Mouse (Mus musculus): ENCODE measurements around the gene Vmn1r183. TPM values are rescaled to one million over a fixed set of nuclear protein-coding genes. Genes with fewer than 3 reads are reported as not detected.
"Not testable (repeated sequence)": the region's sequence is repeated elsewhere in the genome, so short reads cannot be mapped to it uniquely, and the experiment has no call there.

Vmn1r183 gene
- not detected in 2 replicates for polyA plus RNA-seq (2015; fragmentation: Nextera tagmentation; extraction: Ambion mirVana)

GRCm38 (mm10) chr7:24052660-24053304, at the start of gene Vmn1r183:
Gene Vmn1r183 (plus strand): TSS chr7:24053254.
- H3K27me3 ChIP-seq: no peaks in the 10 kb centered on the region
- H3K36me3 ChIP-seq: no peaks in the 10 kb centered on the region
- no peak within 1 kb of the TSS for H3K4me3 ChIP-seq
- H3K4me2 ChIP-seq: no peak within 1 kb of the TSS
- H3K9me3 ChIP-seq: no peaks in the 10 kb centered on the region
- no peak within 1 kb of the TSS for H3K9ac ChIP-seq
- H3K4me1 ChIP-seq: no peaks in the 10 kb centered on the region
- ATAC-seq (ENCODE audit: borderline replicate concordance, extremely low read depth, low FRiP score, low TSS enrichment): no peak
- H3K27ac ChIP-seq: no peak within 1 kb of the TSS
- 66% methylated on average over 4 of the region's 4 CpGs for WGBS

DNA sequence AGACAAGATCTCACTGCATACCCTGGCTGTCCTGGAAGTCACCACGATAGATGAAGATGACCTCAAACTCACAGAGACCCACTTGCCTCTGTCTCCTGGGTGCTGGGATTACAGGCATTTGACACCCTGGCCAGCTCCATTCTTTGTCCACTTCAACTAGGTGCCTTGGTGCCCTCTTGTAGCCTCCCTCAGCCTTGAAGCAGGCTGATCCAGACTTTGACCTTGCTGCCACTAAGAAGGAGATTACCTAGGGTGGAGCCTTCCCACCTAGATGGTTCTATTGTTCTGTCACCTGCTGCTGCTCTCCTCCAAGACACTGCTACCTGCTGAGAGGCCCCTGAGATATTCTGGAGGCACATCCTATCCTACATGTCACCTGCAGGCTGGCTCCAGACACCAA, 21.4 kb downstream of the Vmn1r183 start:
- H3K9me3 ChIP-seq; H3K4me1 ChIP-seq; H3K9ac ChIP-seq; ATAC-seq (ENCODE audit: borderline replicate concordance, extremely low read depth, low FRiP score, low TSS enrichment); H3K27ac ChIP-seq; H3K4me3 ChIP-seq; H3K36me3 ChIP-seq; H3K4me2 ChIP-seq; H3K27me3 ChIP-seq: not testable (repeated sequence)
- 32% methylated on average over 1 of the region's 1 CpGs for WGBS

GRCm38 (mm10) chr7:24081634-24082431, 28.8 kb downstream of the Vmn1r183 start, which contains the start of gene Zfp180:
Gene Zfp180 (plus strand): TSS chr7:24081924.
- H3K4me1 ChIP-seq: peaks cover 13% of the 10 kb centered on the region
- no peaks in the 10 kb centered on the region for H3K27me3 ChIP-seq
- peak within 1 kb of the TSS; percentile 64 for H3K9ac ChIP-seq
- no peaks in the 10 kb centered on the region for H3K9me3 ChIP-seq
- peak within 1 kb of the TSS; percentile 66 for H3K4me3 ChIP-seq
- peaks cover 9% of the 10 kb centered on the region for H3K36me3 ChIP-seq
- peak within 1 kb of the TSS; percentile 71 for H3K4me2 ChIP-seq
- WGBS: 15% methylated on average over 44 of the region's 44 CpGs
- ATAC-seq (ENCODE audit: borderline replicate concordance, extremely low read depth, low FRiP score, low TSS enrichment): peak; percentile 97
- H3K27ac ChIP-seq: peak within 1 kb of the TSS; percentile 93

- Histone ChIP-seq H3K4me3 (peak overlapping the region; percentile 66), H3K36me3 (peaks cover 17% of the 10 kb centered on the region), H3K4me1 (peaks cover 13% of the 10 kb centered on the region), H3K4me2 (peak overlapping the region; percentile 71), H3K9ac (peak overlapping the region; percentile 64), H3K9me3 (no peaks in the 10 kb centered on the region), H3K27me3 (no peaks in the 10 kb centered on the region), H3K27ac (peak overlapping the region; percentile 93)
- ATAC-seq (ENCODE audit: borderline replicate concordance, extremely low read depth, low FRiP score, low TSS enrichment): 0 out of 2 replicates have a peak, but pooled peaks have one; percentile 10
- WGBS: 42% methylated on average over 15 of the region's 15 CpGs
These were observed 29.6 kb downstream of the Vmn1r183 start for GRCm38 (mm10) chr7:24082457-24083235.

DNA sequence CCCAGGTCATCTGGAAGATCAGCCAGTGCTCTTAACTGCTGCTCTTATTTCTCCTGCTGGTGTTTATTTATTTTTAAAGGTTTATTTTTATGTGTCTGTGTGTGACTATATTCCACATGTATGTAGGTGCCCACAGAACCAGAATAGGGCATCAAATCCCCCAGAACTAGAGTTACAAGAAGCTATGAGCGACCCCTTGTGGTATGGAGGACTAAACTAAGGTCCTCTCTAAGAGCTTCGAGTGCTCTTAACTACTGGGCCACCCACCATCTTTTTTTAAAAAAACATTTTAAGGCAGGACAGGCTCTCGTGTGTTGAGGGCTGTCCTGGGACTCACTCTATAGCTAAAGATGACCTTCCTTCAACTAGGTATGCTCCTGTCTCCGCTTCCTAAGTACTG, 33.8 kb downstream of the Vmn1r183 start:
- Histone ChIP-seq H3K4me3 (no peak overlapping the region), H3K36me3 (peaks cover 31% of the 10 kb centered on the region), H3K9ac (no peak overlapping the region), H3K27me3 (no peaks in the 10 kb centered on the region), H3K4me2 (no peak overlapping the region), H3K9me3 (peaks cover 4% of the 10 kb centered on the region; the same call in 1 of the 2 replicates), H3K27ac (no peak overlapping the region), H3K4me1 (peaks cover 13% of the 10 kb centered on the region)
- no peak for ATAC-seq (ENCODE audit: borderline replicate concordance, extremely low read depth, low FRiP score, low TSS enrichment)
- WGBS: 92% methylated on average over 4 of the region's 4 CpGs

- 95% methylated on average over 12 of the region's 12 CpGs for WGBS
- peaks cover 11% of the 10 kb centered on the region for H3K4me1 ChIP-seq
- H3K4me3 ChIP-seq: no peak overlapping the region
- ATAC-seq (ENCODE audit: borderline replicate concordance, extremely low read depth, low FRiP score, low TSS enrichment): no peak
- no peak overlapping the region for H3K9ac ChIP-seq
- H3K4me2 ChIP-seq: no peak overlapping the region
- no peaks in the 10 kb centered on the region for H3K27me3 ChIP-seq
- peaks cover 34% of the 10 kb centered on the region for H3K36me3 ChIP-seq
- no peak overlapping the region for H3K27ac ChIP-seq
- H3K9me3 ChIP-seq: peaks cover 4% of the 10 kb centered on the region
These were observed 34.6 kb downstream of the Vmn1r183 start for GRCm38 (mm10) chr7:24087485-24088125.

- Histone ChIP-seq H3K4me2 (no peak overlapping the region), H3K9ac (no peak overlapping the region), H3K27ac (no peak overlapping the region), H3K4me3 (no peak overlapping the region), H3K9me3 (peaks cover 64% of the 10 kb centered on the region), H3K27me3 (no peaks in the 10 kb centered on the region), H3K36me3 (peaks cover 100% of the 10 kb centered on the region), H3K4me1 (no peaks in the 10 kb centered on the region)
- ATAC-seq (ENCODE audit: borderline replicate concordance, extremely low read depth, low FRiP score, low TSS enrichment): peak; percentile 36; the same call in 1 of the 2 replicates
- whole genome bisulfite sequencing: 91% methylated on average over 9 of the region's 9 CpGs
These were observed 51.3 kb downstream of the Vmn1r183 start for GRCm38 (mm10) chr7:24104403-24104802.

GRCm38 (mm10) chr7:24105144-24105703, 52.2 kb downstream of the Vmn1r183 start:
- WGBS: 95% methylated on average over 18 of the region's 18 CpGs
- ATAC-seq (ENCODE audit: borderline replicate concordance, extremely low read depth, low FRiP score, low TSS enrichment): no peak
- no peaks in the 10 kb centered on the region for H3K27me3 ChIP-seq

GRCm38 (mm10) chr7:24110839-24111238, 57.8 kb downstream of the Vmn1r183 start:
- H3K4me1 ChIP-seq: no peaks in the 10 kb centered on the region
- no peaks in the 10 kb centered on the region for H3K27me3 ChIP-seq
- no peak overlapping the region for H3K27ac ChIP-seq
- WGBS: 92% methylated on average over 7 of the region's 7 CpGs
- no peak overlapping the region for H3K4me3 ChIP-seq
- peaks cover 37% of the 10 kb centered on the region for H3K36me3 ChIP-seq
- H3K9me3 ChIP-seq: peaks cover 27% of the 10 kb centered on the region
- no peak overlapping the region for H3K9ac ChIP-seq
- ATAC-seq (ENCODE audit: borderline replicate concordance, extremely low read depth, low FRiP score, low TSS enrichment): no peak
- H3K4me2 ChIP-seq: no peak overlapping the region

More at GRCm38 (mm10) chr7:24105144-24105703, 52.2 kb downstream of the Vmn1r183 start:
- Histone ChIP-seq H3K36me3 (peaks cover 93% of the 10 kb centered on the region), H3K4me1 (no peaks in the 10 kb centered on the region), H3K9me3 (peaks cover 69% of the 10 kb centered on the region), H3K4me3 (no peak overlapping the region), H3K27ac (no peak overlapping the region), H3K4me2 (no peak overlapping the region), H3K9ac (no peak overlapping the region)

DNA sequence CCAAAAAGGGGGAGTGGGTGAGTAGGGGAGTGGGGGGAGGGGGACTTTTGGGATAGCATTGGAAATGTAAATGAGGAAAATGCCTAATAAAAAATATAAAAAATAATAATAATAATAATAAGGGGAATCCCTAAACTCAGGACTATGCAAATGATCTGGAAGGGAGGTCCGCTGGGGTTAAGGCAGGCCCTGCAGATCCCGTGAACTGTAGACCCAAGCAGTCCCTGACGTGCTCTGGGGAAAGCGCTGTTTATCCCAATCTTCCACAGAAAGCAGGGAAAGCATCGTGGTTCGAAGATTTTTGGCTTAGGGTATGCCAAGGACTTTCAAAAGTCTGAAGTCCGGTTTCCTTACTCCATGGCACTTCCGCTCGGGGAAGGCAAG, 58.7 kb downstream of the Vmn1r183 start:
- H3K4me2 ChIP-seq: peak overlapping the region; percentile 78
- 6% methylated on average over 9 of the region's 9 CpGs for WGBS
- H3K4me3 ChIP-seq: peak overlapping the region; percentile 61
- ATAC-seq (ENCODE audit: borderline replicate concordance, extremely low read depth, low FRiP score, low TSS enrichment): peak; percentile 58
- H3K9me3 ChIP-seq: peaks cover 18% of the 10 kb centered on the region
- no peaks in the 10 kb centered on the region for H3K4me1 ChIP-seq
- no peaks in the 10 kb centered on the region for H3K27me3 ChIP-seq
- H3K36me3 ChIP-seq: peaks cover 28% of the 10 kb centered on the region
- H3K9ac ChIP-seq: peak overlapping the region; percentile 41; the same call in 1 of the 2 replicates
- H3K27ac ChIP-seq: peak overlapping the region; percentile 82
